Mouse (Mus musculus) heart, embryonic 10.5 days (tissue): Measurements from ENCODE around the gene Tcf25. TPM values are rescaled to one million over a fixed set of nuclear protein-coding genes. Genes with fewer than 3 reads are reported as not detected.
"Not testable (repeated sequence)": the region's sequence is repeated elsewhere in the genome, so short reads cannot be mapped to it uniquely, and the experiment has no call there.

Experiments
- DNase-seq: peaks from one replicate; pipeline ENCODE4 v3.0.0-alpha.2; 2017; ENCODE audit warnings: low spot score
- H3K27ac ChIP-seq: fragments of 300-500 bp; sonication (generic); 2 replicates; pipeline ENCODE4 v1.5.1; 2016; ENCODE audit warnings: mild to moderate bottlenecking
- H3K27me3 ChIP-seq: fragments of 300-500 bp; sonication (generic); 2 replicates; pipeline ENCODE4 v1.6.1; 2016; ENCODE audit warnings: mild to moderate bottlenecking; ENCODE audit not compliant: poor library complexity, insufficient read depth, severe bottlenecking
- H3K36me3 ChIP-seq: fragments of 300-500 bp; sonication (generic); 2 replicates; pipeline ENCODE4 v1.6.1; 2016; ENCODE audit warnings: mild to moderate bottlenecking, moderate library complexity
- H3K4me1 ChIP-seq: fragments of 300-500 bp; sonication (generic); 2 replicates; pipeline ENCODE4 v1.6.1; 2016; ENCODE audit warnings: mild to moderate bottlenecking
- H3K4me3 ChIP-seq: fragments of 300-500 bp; sonication (generic); 2 replicates; pipeline ENCODE4 v1.5.1; 2016; ENCODE audit warnings: mild to moderate bottlenecking, moderate library complexity
- H3K9me3 ChIP-seq: fragments of 300-500 bp; sonication (generic); 2 replicates; pipeline ENCODE4 v1.6.1; 2016; ENCODE audit warnings: mild to moderate bottlenecking, moderate library complexity
- WGBS: fragments of 180-500 bp; shearing (Covaris S2); methylation state at CpG from one replicate; pipeline ENCODE4 v1.1.7; 2016; 5-methylcytosine and 5-hydroxymethylcytosine counted together
- polyA plus RNA-seq: library from polyadenylated mRNA; unstranded; fragments of >200 nt; fragmentation: Nextera tagmentation; extraction: Ambion mirVana; gene quantifications from 2 replicates; pipeline ENCODE4 v1.2.1, GENCODE M21; 2016

Tcf25 gene
- polyA plus RNA-seq, 1 experiment from 2014 or later: 153 TPM

- DNase-seq: no peak
- 96% methylated on average over 29 of the region's 29 CpGs for WGBS
- Histone ChIP-seq H3K9me3 (peaks cover 49% of the 10 kb centered on the region), H3K4me3 (no peak overlapping the region), H3K27ac (no peak overlapping the region), H3K36me3 (no peaks in the 10 kb centered on the region), H3K27me3 (no peaks in the 10 kb centered on the region), H3K4me1 (no peaks in the 10 kb centered on the region)
Observed at GRCm38 (mm10) chr8:123428343-123428893, 54.9 kb downstream of the Tcf25 start.

GRCm38 (mm10) chr8:123428939-123429721 lies 55.6 kb downstream of the Tcf25 start:
- Histone ChIP-seq H3K4me1 (no peaks in the 10 kb centered on the region), H3K27ac (no peak overlapping the region), H3K27me3 (no peaks in the 10 kb centered on the region), H3K9me3 (peaks cover 52% of the 10 kb centered on the region), H3K36me3 (no peaks in the 10 kb centered on the region), H3K4me3 (no peak overlapping the region)
- no peak for DNase-seq
- 92% methylated on average over 23 of the region's 23 CpGs for WGBS

GRCm38 (mm10) chr8:123429722-123430013 lies 56.1 kb downstream of the Tcf25 start:
- H3K9me3 ChIP-seq: peaks cover 52% of the 10 kb centered on the region

GRCm38 (mm10) chr8:123430936-123431335 lies 57.4 kb downstream of the Tcf25 start:
- WGBS: 87% methylated on average over 8 of the region's 8 CpGs
- H3K9me3 ChIP-seq: peaks cover 55% of the 10 kb centered on the region
- not testable (repeated sequence) for H3K27ac ChIP-seq, H3K27me3 ChIP-seq, DNase-seq, H3K36me3 ChIP-seq, H3K4me3 ChIP-seq, H3K4me1 ChIP-seq

More at GRCm38 (mm10) chr8:123429722-123430013, 56.1 kb downstream of the Tcf25 start:
- not testable (repeated sequence) for H3K4me1 ChIP-seq, H3K36me3 ChIP-seq, H3K27ac ChIP-seq, DNase-seq, H3K27me3 ChIP-seq, H3K4me3 ChIP-seq
- 91% methylated on average over 15 of the region's 15 CpGs for WGBS

GRCm38 (mm10) chr8:123431616-123432365 lies 58.2 kb downstream of the Tcf25 start:
- Histone ChIP-seq H3K4me1 (no peaks in the 10 kb centered on the region), H3K27ac (no peak overlapping the region), H3K4me3 (no peak overlapping the region), H3K36me3 (no peaks in the 10 kb centered on the region), H3K27me3 (no peaks in the 10 kb centered on the region), H3K9me3 (peaks cover 52% of the 10 kb centered on the region)
- no peak for DNase-seq
- WGBS: 92% methylated on average over 25 of the region's 25 CpGs

- WGBS: 91% methylated on average over 16 of the region's 16 CpGs
- H3K9me3 ChIP-seq: peaks cover 47% of the 10 kb centered on the region
- no peak overlapping the region for H3K27ac ChIP-seq
- DNase-seq: no peak
- no peak overlapping the region for H3K4me3 ChIP-seq
- H3K4me1 ChIP-seq: no peaks in the 10 kb centered on the region
- H3K36me3 ChIP-seq: no peaks in the 10 kb centered on the region
- no peaks in the 10 kb centered on the region for H3K27me3 ChIP-seq
Observed at GRCm38 (mm10) chr8:123432381-123432780, 58.8 kb downstream of the Tcf25 start.

- H3K4me1 ChIP-seq, H3K27ac ChIP-seq, H3K4me3 ChIP-seq, DNase-seq, H3K36me3 ChIP-seq, H3K27me3 ChIP-seq: not testable (repeated sequence)
- peaks cover 36% of the 10 kb centered on the region for H3K9me3 ChIP-seq
- 94% methylated on average over 47 of the region's 47 CpGs for WGBS
Observed at GRCm38 (mm10) chr8:123433241-123433974, 59.9 kb downstream of the Tcf25 start.

- 83% methylated on average over 2 of the region's 2 CpGs for WGBS
Observed at GRCm38 (mm10) chr8:123441788-123442187, 68.2 kb downstream of the Tcf25 start.

GRCm38 (mm10) chr8:123442351-123442750 lies 68.8 kb downstream of the Tcf25 start:
- 79% methylated on average over 5 of the region's 5 CpGs for WGBS
- H3K4me3 ChIP-seq: peak overlapping the region; percentile 82
- H3K4me1 ChIP-seq: peaks cover 38% of the 10 kb centered on the region
- no peaks in the 10 kb centered on the region for H3K27me3 ChIP-seq
- no peaks in the 10 kb centered on the region for H3K9me3 ChIP-seq
- no peaks in the 10 kb centered on the region for H3K36me3 ChIP-seq
- DNase-seq: no peak
- H3K27ac ChIP-seq: no peak overlapping the region

More at GRCm38 (mm10) chr8:123441788-123442187, 68.2 kb downstream of the Tcf25 start:
- Histone ChIP-seq H3K9me3 (no peaks in the 10 kb centered on the region), H3K27me3 (no peaks in the 10 kb centered on the region), H3K36me3 (no peaks in the 10 kb centered on the region), H3K4me1 (peaks cover 32% of the 10 kb centered on the region), H3K27ac (no peak overlapping the region), H3K4me3 (no peak overlapping the region)
- DNase-seq: no peak

GRCm38 (mm10) chr8:123442871-123443575 lies 69.5 kb downstream of the Tcf25 start:
- 2% methylated on average over 41 of the region's 41 CpGs for WGBS

GRCm38 (mm10) chr8:123443576-123443921 lies 70.0 kb downstream of the Tcf25 start:
- Histone ChIP-seq H3K27me3 (no peaks in the 10 kb centered on the region), H3K36me3 (no peaks in the 10 kb centered on the region), H3K4me3 (peak overlapping the region; percentile 82), H3K4me1 (peaks cover 42% of the 10 kb centered on the region), H3K27ac (peak overlapping the region; percentile 95; the same call in 1 of the 2 replicates), H3K9me3 (no peaks in the 10 kb centered on the region)
- 30% methylated on average over 4 of the region's 4 CpGs for WGBS
- no peak for DNase-seq

More at GRCm38 (mm10) chr8:123442871-123443575, 69.5 kb downstream of the Tcf25 start:
- DNase-seq: peak; percentile 97
- Histone ChIP-seq H3K27me3 (no peaks in the 10 kb centered on the region), H3K4me1 (peaks cover 42% of the 10 kb centered on the region), H3K9me3 (no peaks in the 10 kb centered on the region), H3K27ac (peak overlapping the region; percentile 95), H3K4me3 (peak overlapping the region; percentile 82), H3K36me3 (no peaks in the 10 kb centered on the region)

- peaks cover 2% of the 10 kb centered on the region; the same call in 1 of the 2 replicates for H3K36me3 ChIP-seq
- peaks cover 42% of the 10 kb centered on the region for H3K4me1 ChIP-seq
- H3K27me3 ChIP-seq: no peaks in the 10 kb centered on the region
- DNase-seq: no peak
- no peak overlapping the region for H3K4me3 ChIP-seq
- 78% methylated on average over 6 of the region's 6 CpGs for WGBS
- H3K27ac ChIP-seq: no peak overlapping the region
- H3K9me3 ChIP-seq: no peaks in the 10 kb centered on the region
Observed at GRCm38 (mm10) chr8:123444131-123444530, 70.6 kb downstream of the Tcf25 start.
